Mouse (Mus musculus): ENCODE data around the gene Mlxip.
A peak's percentile ranks its signal among the peaks of the same experiment; 100 is the strongest.

DNA sequence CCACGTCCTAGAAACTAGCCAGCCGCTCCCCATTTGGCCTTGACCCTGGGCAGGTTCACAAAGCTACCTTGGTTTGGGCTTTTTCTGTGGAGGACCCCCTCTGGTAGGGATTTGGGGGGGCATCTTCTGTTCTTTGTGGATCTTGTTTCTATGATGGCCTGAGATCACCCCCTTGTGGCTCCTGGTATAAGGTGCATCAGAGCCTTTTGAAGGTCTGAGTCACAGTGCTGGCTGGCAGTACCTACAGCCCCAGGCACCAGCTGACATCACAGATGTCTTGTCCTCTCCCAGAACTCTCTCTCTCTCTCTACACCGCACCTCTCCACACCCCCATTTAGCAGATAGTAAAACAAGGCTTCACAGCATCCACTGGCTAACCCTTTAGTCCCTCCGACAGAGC is 105.1 kb downstream of the Mlxip start:
- TF ChIP-seq CTCF (IDR thresholded peaks at IDR 0.05; ENCODE audit: extremely low read depth, insufficient read depth, insufficient read length, insufficient replicate concordance) (peak; percentile 31; the same call in 1 of the 2 replicates), POLR2A (IDR thresholded peaks at IDR 0.05; ENCODE audit: low read depth, low read length) (no peak)

Data from spleen, adult 2 months (tissue).